Comparison of ENCODE assay signal across 24 mouse cellular contexts in the genomic region with DNA sequence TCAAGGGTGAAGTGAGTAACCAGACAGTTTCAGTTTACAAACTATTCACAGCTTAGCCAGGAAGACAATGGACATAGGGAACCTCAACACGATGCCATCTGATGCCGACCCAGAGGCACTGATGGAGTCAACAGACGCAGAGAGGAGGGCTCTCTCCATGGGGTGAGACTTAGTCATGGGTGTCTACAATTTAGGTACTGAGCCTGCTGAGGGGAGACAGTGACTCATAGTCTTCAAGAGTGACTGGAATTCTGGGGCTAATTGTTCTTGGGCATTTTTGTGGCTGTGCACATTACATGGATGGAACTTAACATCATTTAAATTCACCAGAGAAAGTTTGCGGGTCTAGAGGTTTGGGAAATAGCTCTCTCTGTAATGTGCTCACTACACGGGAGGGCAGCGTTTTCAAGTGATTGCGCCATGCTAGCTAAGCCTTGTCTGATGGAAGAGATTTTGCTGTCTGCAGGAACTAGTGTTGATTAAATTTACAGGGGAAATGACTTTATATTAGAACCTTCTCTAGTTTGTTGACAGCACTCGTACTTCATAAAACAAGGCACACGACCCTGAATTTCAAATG.
DNase-seq lines count a peak whose midpoint lies in the region; ATAC-seq and TF ChIP-seq lines count a peak whose summit lies in the region.
"Had no signal": no experiment of that assay in that cellular context is flagged by ENCODE, and none has a peak within 500 bp of the region (broad histone marks: within the 10 kb centered on the region; RNA-seq: fewer than 3 reads in every experiment).

No protein-coding gene starts in this region.

- H3K4me1 ChIP-seq in heart, embryonic 10.5 days, result no peaks in the 10 kb centered on the region
- H3K4me1 ChIP-seq in heart, adult 2 months (ENCODE audit: control insufficient read depth, insufficient read depth, low read length), result no peaks in the 10 kb centered on the region; the same call in 1 of the 2 replicates
- H3K4me1 ChIP-seq: embryonic facial prominence, embryonic 15.5 days; forebrain, embryonic 12.5 days; heart, embryonic 15.5 days; intestine, embryonic 15.5 days had no signal

- DNase-seq in heart, embryonic 10.5 days (ENCODE audit: low spot score), result peak; percentile 11
- no peak for DNase-seq in heart, adult 2 months
- DNase-seq in 416B (ENCODE audit: low read depth) (peak; percentile 31), Patski (ENCODE audit: low read depth, low spot score) (peak; percentile 98)
- DNase-seq in frontal cortex, postnatal 14 days (ENCODE audit: low spot score in 2 of 2), result no peak
- DNase-seq in layer of hippocampus, adult 9-11 months, result no peak
- DNase-seq: adrenal gland, adult 2 months; adrenal gland, postnatal 25 days; cerebellum, adult 2 months; cerebellum, postnatal 14 days; embryo, embryonic 11 days; gastrocnemius, postnatal 25 days; heart, adult 11 months; heart, postnatal 14 days; kidney, adult 18-20 months had no signal

- intact Hi-C loops in heart, adult 2 months (cut with DNase I), result no loop called here

- peak; percentile 98 for ATAC-seq in Patski
- no peak for ATAC-seq in cerebellum, adult (ENCODE audit: insufficient number of reproducible peaks, low FRiP score, low TSS enrichment)
- ATAC-seq: CD4-positive, CD25-positive, alpha-beta regulatory T cell, adult 4 months; forebrain, embryonic 16.5 days; intestine, embryonic 15.5 days had no signal

- POLR2A ChIA-PET in Patski (lab: Charles Lee), result no interaction called here

- CTCF ChIA-PET in Patski (lab: Charles Lee), result no interaction called here

- TF ChIP-seq EP300 in heart, adult 2 months (IDR thresholded peaks at IDR 0.05; ENCODE audit: insufficient read depth, low read depth, low read length), result no peak

- no peaks in the 10 kb centered on the region for H3K79me2 ChIP-seq in heart, adult 2 months (replicated peaks; ENCODE audit: control insufficient read depth, insufficient read depth, low read length)

- H3K27ac ChIP-seq in heart, embryonic 10.5 days, result no peak overlapping the region
- H3K27ac ChIP-seq in heart, adult 2 months, result no peak overlapping the region
- H3K27ac ChIP-seq: embryonic facial prominence, embryonic 15.5 days; forebrain, embryonic 12.5 days; heart, embryonic 15.5 days; hindbrain, embryonic 14.5 days; intestine, embryonic 15.5 days had no signal

- no peaks in the 10 kb centered on the region for H3K36me3 ChIP-seq in heart, embryonic 10.5 days
- H3K36me3 ChIP-seq in heart, adult 2 months (ENCODE audit: control insufficient read depth, insufficient read depth, low read length), result no peaks in the 10 kb centered on the region
- H3K36me3 ChIP-seq: embryonic facial prominence, embryonic 15.5 days; forebrain, embryonic 12.5 days; G1E; heart, embryonic 15.5 days; intestine, embryonic 15.5 days had no signal

- TF ChIP-seq CTCF in heart, adult 2 months (IDR thresholded peaks at IDR 0.05), result no peak
- TF ChIP-seq CTCF in Patski (IDR thresholded peaks at IDR 0.05), result no peak

- no peaks in the 10 kb centered on the region for H3K27me3 ChIP-seq in heart, embryonic 10.5 days (ENCODE audit: insufficient read depth, poor library complexity, severe bottlenecking)
- no peaks in the 10 kb centered on the region for H3K27me3 ChIP-seq in heart, adult 2 months (ENCODE audit: control insufficient read depth, insufficient read depth, low read length)
- no peaks in the 10 kb centered on the region for H3K27me3 ChIP-seq in Patski
- H3K27me3 ChIP-seq: embryonic facial prominence, embryonic 15.5 days; forebrain, embryonic 12.5 days; heart, embryonic 15.5 days; intestine, embryonic 15.5 days had no signal

- in situ Hi-C loops in Patski (cut with MboI; ENCODE audit: low pct_unique_long_range_greater_than_20kb), result no loop called here

- TF ChIP-seq POLR2A in heart, adult 2 months (IDR thresholded peaks at IDR 0.05; ENCODE audit: insufficient read depth, low read depth, low read length), result no peak

- no peak overlapping the region for H3K9ac ChIP-seq in heart, adult 2 months (ENCODE audit: low read depth, low read length)
- H3K9ac ChIP-seq: embryonic facial prominence, embryonic 15.5 days; forebrain, embryonic 12.5 days; heart, embryonic 15.5 days; hindbrain, embryonic 14.5 days; intestine, embryonic 15.5 days had no signal

- no peaks in the 10 kb centered on the region for H3K9me3 ChIP-seq in heart, embryonic 10.5 days
- H3K9me3 ChIP-seq: embryonic facial prominence, embryonic 15.5 days; forebrain, embryonic 12.5 days; heart, embryonic 15.5 days; intestine, embryonic 15.5 days had no signal

- no peak overlapping the region for H3K4me3 ChIP-seq in heart, embryonic 10.5 days
- no peak overlapping the region for H3K4me3 ChIP-seq in heart, adult 2 months
- H3K4me3 ChIP-seq: embryonic facial prominence, embryonic 15.5 days; forebrain, embryonic 12.5 days; heart, embryonic 15.5 days; intestine, embryonic 15.5 days had no signal

- 86% methylated on average over 9 of the region's 9 CpGs for WGBS in heart, embryonic 10.5 days
- 88% methylated on average over 9 of the region's 9 CpGs for WGBS in heart, adult 2 months

Comparison
In these comparisons a context has a peak if more than half of its experiments do, and no peak if none do; other contexts are left out.
1. DNase-seq: peak in heart, embryonic 10.5 days (single experiment), 416B (single experiment) and Patski (single experiment); none in heart, adult 2 months (0 of 2), frontal cortex, postnatal 14 days (0 of 2) and layer of hippocampus, adult 9-11 months (single experiment).